Mouse (Mus musculus): Measurements from ENCODE around the gene Idua. TPM values are rescaled to one million over a fixed set of nuclear protein-coding genes. Genes with fewer than 3 reads are reported as not detected.
A peak's percentile ranks its signal among the peaks of the same experiment; 100 is the strongest.

Gene Idua
- polyA plus RNA-seq, 1 experiment: 35.4 TPM

DNA sequence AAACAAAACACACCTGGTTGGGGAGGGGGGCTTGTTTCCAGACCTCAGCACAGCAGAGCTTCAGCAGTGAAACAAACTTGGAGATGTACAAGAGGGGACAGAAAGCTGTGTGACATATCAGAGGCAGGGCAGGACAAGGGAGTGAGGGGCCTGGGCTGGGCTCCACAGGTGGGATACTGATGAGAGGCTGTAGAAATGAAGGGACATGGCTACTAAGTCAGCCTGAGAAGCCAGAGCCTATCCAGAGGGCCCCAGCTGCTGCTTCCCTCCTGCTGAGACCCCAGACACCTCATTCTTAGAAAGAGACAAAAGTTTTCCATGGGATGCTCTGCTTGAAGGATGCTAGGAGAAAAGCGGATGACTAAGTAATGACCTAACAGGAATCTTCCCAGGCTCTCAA lies 1.5 kb upstream of the Idua start:
- no peak for DNase-seq
- no peaks in the 10 kb centered on the region for H3K27me3 ChIP-seq (ENCODE audit: control insufficient read depth, insufficient read depth, low read length)
- peaks cover 9% of the 10 kb centered on the region for H3K4me1 ChIP-seq (replicated peaks; ENCODE audit: control insufficient read depth, insufficient read depth, low read length)
- TF ChIP-seq CTCF (IDR thresholded peaks at IDR 0.05; ENCODE audit: borderline replicate concordance, control insufficient read depth, extremely low read depth, insufficient read depth, low read length, poor library complexity): no peak
- no peak for TF ChIP-seq POLR2A (IDR thresholded peaks at IDR 0.05; ENCODE audit: control insufficient read depth, extremely low read depth, insufficient read depth, low read length, poor library complexity)
- no peak overlapping the region for H3K27ac ChIP-seq (ENCODE audit: control insufficient read depth, insufficient read depth, low read length)
- WGBS: 97% methylated on average over 1 of the region's 1 CpGs
- no peak overlapping the region for H3K4me3 ChIP-seq (ENCODE audit: control insufficient read depth, insufficient read depth, low read length)
- peaks cover 15% of the 10 kb centered on the region for H3K36me3 ChIP-seq (ENCODE audit: control insufficient read depth, insufficient read depth, low read length)

DNA sequence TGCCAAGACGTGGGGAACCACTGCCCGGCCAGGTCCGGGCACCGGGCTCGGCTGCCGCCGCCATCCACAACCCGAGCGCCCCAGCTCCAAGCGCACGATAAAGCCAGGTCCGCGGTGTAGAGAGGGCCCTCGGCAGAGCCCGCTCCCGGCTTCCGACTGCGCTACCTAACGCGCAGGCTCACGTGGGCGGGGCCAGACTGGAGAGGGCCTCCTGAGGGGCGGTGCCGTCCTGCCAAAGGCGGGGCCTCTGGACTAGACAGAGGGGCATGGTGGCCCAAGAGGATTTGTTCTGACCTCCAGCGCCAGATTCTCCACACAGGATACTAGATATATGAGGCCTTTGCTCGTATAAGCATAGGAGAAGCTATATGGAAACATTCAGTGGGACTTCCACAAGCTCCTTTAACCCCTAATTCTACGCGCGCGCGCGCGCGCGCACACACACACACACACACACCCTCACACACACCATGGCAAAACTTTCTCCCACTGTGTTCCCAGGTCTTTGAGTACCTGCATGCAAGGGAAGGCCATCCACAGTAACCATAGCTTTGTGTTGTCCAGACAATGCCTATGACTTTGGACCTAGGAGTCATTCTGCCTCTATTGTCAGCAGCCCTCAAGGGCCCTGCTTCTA lies 619 bp downstream of the Idua start:
- WGBS: 18% methylated on average over 36 of the region's 36 CpGs
- H3K36me3 ChIP-seq (ENCODE audit: control insufficient read depth, insufficient read depth, low read length): no peaks in the 10 kb centered on the region
- H3K4me3 ChIP-seq (ENCODE audit: control insufficient read depth, insufficient read depth, low read length): peak overlapping the region; percentile 56
- H3K4me1 ChIP-seq (replicated peaks; ENCODE audit: control insufficient read depth, insufficient read depth, low read length): peaks cover 9% of the 10 kb centered on the region
- peak; percentile 93 for DNase-seq
- no peaks in the 10 kb centered on the region for H3K27me3 ChIP-seq (ENCODE audit: control insufficient read depth, insufficient read depth, low read length)
- peak; percentile 51; the same call in 1 of the 2 replicates for TF ChIP-seq POLR2A (IDR thresholded peaks at IDR 0.05; ENCODE audit: control insufficient read depth, extremely low read depth, insufficient read depth, low read length, poor library complexity)
- TF ChIP-seq CTCF (IDR thresholded peaks at IDR 0.05; ENCODE audit: borderline replicate concordance, control insufficient read depth, extremely low read depth, insufficient read depth, low read length, poor library complexity): no peak
- no peak overlapping the region for H3K27ac ChIP-seq (ENCODE audit: control insufficient read depth, insufficient read depth, low read length)

DNA sequence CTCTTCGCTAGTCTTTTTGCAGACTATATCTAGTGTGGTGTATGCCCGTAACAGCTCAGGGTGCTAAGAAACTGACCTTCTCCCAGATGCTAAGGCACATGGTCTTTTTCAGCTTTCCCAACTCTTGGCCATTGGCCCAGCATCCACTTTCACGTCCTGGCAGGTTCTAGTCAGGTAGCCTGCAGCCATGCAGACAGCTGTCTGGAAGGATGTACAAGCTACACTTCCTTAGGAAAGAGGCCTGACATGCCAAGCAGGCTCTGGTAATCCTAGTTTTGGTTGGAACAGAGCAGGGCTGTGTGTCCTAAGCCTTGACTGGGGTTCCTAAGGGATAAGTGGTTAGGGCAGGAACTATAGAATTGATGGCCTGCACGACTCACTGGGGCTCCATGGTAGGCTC lies 2.6 kb downstream of the Idua start:
- WGBS: 88% methylated on average over 4 of the region's 4 CpGs
- no peak for DNase-seq
- TF ChIP-seq POLR2A (IDR thresholded peaks at IDR 0.05; ENCODE audit: control insufficient read depth, extremely low read depth, insufficient read depth, low read length, poor library complexity): no peak
- TF ChIP-seq CTCF (IDR thresholded peaks at IDR 0.05; ENCODE audit: borderline replicate concordance, control insufficient read depth, extremely low read depth, insufficient read depth, low read length, poor library complexity): no peak
- no peaks in the 10 kb centered on the region for H3K27me3 ChIP-seq (ENCODE audit: control insufficient read depth, insufficient read depth, low read length)
- H3K4me3 ChIP-seq (ENCODE audit: control insufficient read depth, insufficient read depth, low read length): no peak overlapping the region
- no peak overlapping the region for H3K27ac ChIP-seq (ENCODE audit: control insufficient read depth, insufficient read depth, low read length)
- no peaks in the 10 kb centered on the region for H3K36me3 ChIP-seq (ENCODE audit: control insufficient read depth, insufficient read depth, low read length)
- peaks cover 9% of the 10 kb centered on the region for H3K4me1 ChIP-seq (replicated peaks; ENCODE audit: control insufficient read depth, insufficient read depth, low read length)

DNA sequence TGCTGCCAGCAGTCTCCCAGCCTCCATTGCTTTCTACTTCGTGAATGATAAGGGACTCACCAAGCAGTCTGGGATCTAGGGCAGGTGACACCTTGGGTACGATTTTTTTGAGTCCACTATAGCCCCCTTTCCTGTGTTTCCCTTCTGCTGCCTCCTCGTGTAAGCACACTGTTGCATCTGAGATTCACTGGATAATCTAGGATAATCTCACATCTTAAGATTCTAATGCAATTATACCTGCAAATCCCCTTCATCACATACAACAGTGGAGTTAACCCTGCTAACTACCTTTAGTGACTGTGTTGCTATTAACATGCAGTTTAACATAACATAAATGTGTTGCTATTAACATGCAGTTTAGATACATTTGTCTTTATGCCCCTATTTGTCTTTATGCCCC lies 4.9 kb downstream of the Idua start:
- H3K27me3 ChIP-seq (ENCODE audit: control insufficient read depth, insufficient read depth, low read length): no peaks in the 10 kb centered on the region
- no peak overlapping the region for H3K4me3 ChIP-seq (ENCODE audit: control insufficient read depth, insufficient read depth, low read length)
- H3K4me1 ChIP-seq (replicated peaks; ENCODE audit: control insufficient read depth, insufficient read depth, low read length): peaks cover 9% of the 10 kb centered on the region
- no peak overlapping the region for H3K27ac ChIP-seq (ENCODE audit: control insufficient read depth, insufficient read depth, low read length)
- no peaks in the 10 kb centered on the region for H3K36me3 ChIP-seq (ENCODE audit: control insufficient read depth, insufficient read depth, low read length)
- DNase-seq: no peak
- WGBS: 69% methylated on average over 3 of the region's 3 CpGs
- TF ChIP-seq POLR2A (IDR thresholded peaks at IDR 0.05; ENCODE audit: control insufficient read depth, extremely low read depth, insufficient read depth, low read length, poor library complexity) (no peak), CTCF (IDR thresholded peaks at IDR 0.05; ENCODE audit: borderline replicate concordance, control insufficient read depth, extremely low read depth, insufficient read depth, low read length, poor library complexity) (no peak)

DNA sequence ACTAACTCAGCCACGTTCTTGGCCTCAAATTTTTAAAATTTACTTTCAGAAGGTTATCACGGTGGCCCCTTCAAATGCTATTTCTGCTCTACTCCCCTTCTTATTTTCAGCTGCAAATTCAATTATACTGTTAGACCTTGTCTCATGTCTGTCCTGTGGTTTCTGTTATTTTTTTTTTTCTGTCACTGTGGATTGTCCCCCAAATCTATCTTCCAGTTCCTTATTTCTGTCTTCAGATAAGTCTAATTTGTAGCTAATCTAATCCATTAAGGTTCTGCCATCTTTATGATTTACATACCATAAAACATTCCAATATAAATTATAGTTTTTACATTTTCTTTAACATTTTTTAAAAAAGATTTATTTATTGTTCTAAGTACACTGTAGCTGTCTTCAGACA lies 7.2 kb downstream of the Idua start:
- no peak overlapping the region for H3K4me3 ChIP-seq (ENCODE audit: control insufficient read depth, insufficient read depth, low read length)
- no peak overlapping the region for H3K27ac ChIP-seq (ENCODE audit: control insufficient read depth, insufficient read depth, low read length)
- TF ChIP-seq POLR2A (IDR thresholded peaks at IDR 0.05; ENCODE audit: control insufficient read depth, extremely low read depth, insufficient read depth, low read length, poor library complexity) (no peak), CTCF (IDR thresholded peaks at IDR 0.05; ENCODE audit: borderline replicate concordance, control insufficient read depth, extremely low read depth, insufficient read depth, low read length, poor library complexity) (no peak)
- 92% methylated on average over 2 of the region's 2 CpGs for WGBS
- no peaks in the 10 kb centered on the region for H3K27me3 ChIP-seq (ENCODE audit: control insufficient read depth, insufficient read depth, low read length)
- H3K36me3 ChIP-seq (ENCODE audit: control insufficient read depth, insufficient read depth, low read length): no peaks in the 10 kb centered on the region
- no peak for DNase-seq
- H3K4me1 ChIP-seq (replicated peaks; ENCODE audit: control insufficient read depth, insufficient read depth, low read length): peaks cover 9% of the 10 kb centered on the region

DNA sequence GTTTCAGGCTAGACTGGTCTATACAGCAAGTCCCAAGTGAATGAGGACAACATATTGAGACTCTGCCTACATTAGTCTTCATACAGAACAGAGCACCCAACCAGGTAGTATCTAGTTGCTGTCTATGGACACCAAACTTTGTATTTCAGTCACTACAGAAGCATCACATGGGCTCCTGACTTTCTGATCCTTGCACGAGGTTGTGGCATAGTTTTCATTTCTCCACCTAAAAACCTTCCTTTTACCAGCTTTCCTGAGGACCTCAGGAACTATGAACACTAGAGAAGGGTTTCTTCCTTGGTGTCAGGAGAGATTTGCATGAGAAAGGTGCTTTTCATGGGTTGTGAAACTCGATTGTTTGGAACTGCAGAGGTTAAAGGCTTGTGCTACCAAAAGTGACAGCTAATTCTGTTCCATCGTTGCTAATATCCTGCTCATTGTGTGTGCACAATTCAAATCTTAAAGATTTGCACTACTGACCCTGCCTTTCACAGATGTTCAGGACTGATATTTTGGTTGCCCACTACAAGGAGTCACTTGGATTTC lies 8.3 kb downstream of the Idua start:
- Histone ChIP-seq H3K36me3 (ENCODE audit: control insufficient read depth, insufficient read depth, low read length) (no peaks in the 10 kb centered on the region), H3K4me1 (replicated peaks; ENCODE audit: control insufficient read depth, insufficient read depth, low read length) (peaks cover 9% of the 10 kb centered on the region), H3K27ac (ENCODE audit: control insufficient read depth, insufficient read depth, low read length) (peak overlapping the region; percentile 64; the same call in 1 of the 2 replicates), H3K4me3 (ENCODE audit: control insufficient read depth, insufficient read depth, low read length) (peak overlapping the region; percentile 73), H3K27me3 (ENCODE audit: control insufficient read depth, insufficient read depth, low read length) (no peaks in the 10 kb centered on the region)
- TF ChIP-seq POLR2A (IDR thresholded peaks at IDR 0.05; ENCODE audit: control insufficient read depth, extremely low read depth, insufficient read depth, low read length, poor library complexity): no peak
- no peak for TF ChIP-seq CTCF (IDR thresholded peaks at IDR 0.05; ENCODE audit: borderline replicate concordance, control insufficient read depth, extremely low read depth, insufficient read depth, low read length, poor library complexity)
- 13% methylated on average over 3 of the region's 3 CpGs for WGBS
- no peak for DNase-seq

Measured in thymus, adult 2 months (tissue).